Mouse (Mus musculus): ENCODE data around the gene Igdcc4.

DNA sequence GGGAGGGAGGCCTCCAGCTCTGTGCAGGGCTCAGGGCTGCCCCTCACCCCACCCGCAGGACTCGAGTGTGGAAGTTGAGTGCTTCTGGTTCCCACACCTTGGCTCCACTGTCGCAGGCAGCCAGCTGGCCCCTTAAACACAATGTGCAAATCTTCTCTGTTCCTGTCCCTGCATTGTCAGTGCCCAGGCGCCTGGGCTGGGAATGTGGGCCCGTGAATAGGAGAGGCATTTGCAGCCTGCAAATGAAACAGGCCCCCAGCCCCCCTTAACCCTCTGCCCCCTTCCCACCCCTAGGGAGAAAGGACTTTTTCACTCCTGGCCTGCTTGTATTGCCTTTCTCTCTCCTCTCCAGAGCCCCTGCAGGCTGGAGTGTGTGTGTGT lies 52.0 kb downstream of the Igdcc4 start:
- no peak for TF ChIP-seq CTCF (IDR thresholded peaks at IDR 0.05; ENCODE audit: low read depth, low read length)
- TF ChIP-seq POLR2A (IDR thresholded peaks at IDR 0.05; ENCODE audit: borderline replicate concordance, low read depth, low read length): no peak

All from bone marrow macrophage, adult 2 months (primary cell).